Mouse (Mus musculus): ENCODE data around the gene Fpr2. TPM values are rescaled to one million over a fixed set of nuclear protein-coding genes. Genes with fewer than 3 reads are reported as not detected.

The Fpr2 gene
- polyA plus RNA-seq, 1 experiment from 2014 or later: 0.34 TPM

- 19% methylated on average over 55 of the region's 55 CpGs for WGBS
These were observed 37.5 kb upstream of the Fpr2 start for GRCm38 (mm10) chr17:17849906-17850712.

GRCm38 (mm10) chr17:17855064-17855838, 32.4 kb upstream of the Fpr2 start, which contains the start of gene Has1:
Gene Has1 (minus strand): TSS chr17:17855205.
- Histone ChIP-seq H3K27me3 (ENCODE audit: control insufficient read depth, insufficient read depth, low read length) (peaks cover 2% of the 10 kb centered on the region), H3K36me3 (ENCODE audit: control insufficient read depth, insufficient read depth, low read length) (no peaks in the 10 kb centered on the region), H3K9me3 (ENCODE audit: control insufficient read depth, low read length) (no peaks in the 10 kb centered on the region), H3K27ac (ENCODE audit: low read depth, low read length) (no peak within 1 kb of the TSS), H3K4me3 (ENCODE audit: low read length) (no peak within 1 kb of the TSS), H3K9ac (ENCODE audit: low read depth, low read length) (no peak within 1 kb of the TSS), H3K4me2 (replicated peaks; ENCODE audit: low read depth, low read length) (no peak within 1 kb of the TSS), H3K4me1 (ENCODE audit: control insufficient read depth, insufficient read depth, low read length) (no peaks in the 10 kb centered on the region)
- ATAC-seq (ENCODE audit: low FRiP score, low TSS enrichment): 0 out of 2 replicates have a peak, but pooled peaks have one; percentile 45
- 35% methylated on average over 8 of the region's 8 CpGs for WGBS

More at GRCm38 (mm10) chr17:17849906-17850712, 37.5 kb upstream of the Fpr2 start:
- peak; percentile 48; the same call in 1 of the 2 replicates for ATAC-seq (ENCODE audit: low FRiP score, low TSS enrichment)
- peaks cover 7% of the 10 kb centered on the region for H3K27me3 ChIP-seq (ENCODE audit: control insufficient read depth, insufficient read depth, low read length)
- H3K36me3 ChIP-seq (ENCODE audit: control insufficient read depth, insufficient read depth, low read length): no peaks in the 10 kb centered on the region
- H3K4me2 ChIP-seq (replicated peaks; ENCODE audit: low read depth, low read length): peak overlapping the region; percentile 36
- no peaks in the 10 kb centered on the region for H3K9me3 ChIP-seq (ENCODE audit: control insufficient read depth, low read length)
- H3K9ac ChIP-seq (ENCODE audit: low read depth, low read length): no peak overlapping the region
- H3K27ac ChIP-seq (ENCODE audit: low read depth, low read length): no peak overlapping the region
- H3K4me3 ChIP-seq (ENCODE audit: low read length): peak overlapping the region; percentile 16
- H3K4me1 ChIP-seq (ENCODE audit: control insufficient read depth, insufficient read depth, low read length): no peaks in the 10 kb centered on the region

- Histone ChIP-seq H3K27ac (ENCODE audit: low read depth, low read length) (no peak overlapping the region), H3K9ac (ENCODE audit: low read depth, low read length) (no peak overlapping the region), H3K9me3 (ENCODE audit: control insufficient read depth, low read length) (no peaks in the 10 kb centered on the region), H3K4me2 (replicated peaks; ENCODE audit: low read depth, low read length) (no peak overlapping the region), H3K27me3 (ENCODE audit: control insufficient read depth, insufficient read depth, low read length) (no peaks in the 10 kb centered on the region), H3K36me3 (ENCODE audit: control insufficient read depth, insufficient read depth, low read length) (no peaks in the 10 kb centered on the region), H3K4me3 (ENCODE audit: low read length) (no peak overlapping the region), H3K4me1 (ENCODE audit: control insufficient read depth, insufficient read depth, low read length) (no peaks in the 10 kb centered on the region)
- 56% methylated on average over 1 of the region's 1 CpGs for WGBS
- 0 out of 2 replicates have a peak, but pooled peaks have one; percentile 63 for ATAC-seq (ENCODE audit: low FRiP score, low TSS enrichment)
These were observed 31.0 kb upstream of the Fpr2 start for GRCm38 (mm10) chr17:17856612-17857011.

- Histone ChIP-seq H3K4me2 (replicated peaks; ENCODE audit: low read depth, low read length) (no peak overlapping the region), H3K36me3 (ENCODE audit: control insufficient read depth, insufficient read depth, low read length) (no peaks in the 10 kb centered on the region), H3K27me3 (ENCODE audit: control insufficient read depth, insufficient read depth, low read length) (no peaks in the 10 kb centered on the region), H3K9ac (ENCODE audit: low read depth, low read length) (no peak overlapping the region), H3K27ac (ENCODE audit: low read depth, low read length) (no peak overlapping the region), H3K9me3 (ENCODE audit: control insufficient read depth, low read length) (no peaks in the 10 kb centered on the region), H3K4me1 (ENCODE audit: control insufficient read depth, insufficient read depth, low read length) (no peaks in the 10 kb centered on the region), H3K4me3 (ENCODE audit: low read length) (no peak overlapping the region)
- WGBS: 71% methylated on average over 1 of the region's 1 CpGs
- no peak for ATAC-seq (ENCODE audit: low FRiP score, low TSS enrichment)
These were observed 30.2 kb upstream of the Fpr2 start for GRCm38 (mm10) chr17:17857446-17857845.

- Histone ChIP-seq H3K4me1 (ENCODE audit: control insufficient read depth, insufficient read depth, low read length) (no peaks in the 10 kb centered on the region), H3K4me3 (ENCODE audit: low read length) (no peak overlapping the region), H3K4me2 (replicated peaks; ENCODE audit: low read depth, low read length) (no peak overlapping the region), H3K9me3 (ENCODE audit: control insufficient read depth, low read length) (no peaks in the 10 kb centered on the region), H3K9ac (ENCODE audit: low read depth, low read length) (no peak overlapping the region), H3K27ac (ENCODE audit: low read depth, low read length) (no peak overlapping the region), H3K36me3 (ENCODE audit: control insufficient read depth, insufficient read depth, low read length) (no peaks in the 10 kb centered on the region; the same call in 1 of the 2 replicates), H3K27me3 (ENCODE audit: control insufficient read depth, insufficient read depth, low read length) (no peaks in the 10 kb centered on the region)
- WGBS: 85% methylated on average over 3 of the region's 3 CpGs
- no peak for ATAC-seq (ENCODE audit: low FRiP score, low TSS enrichment)
These were observed 27.5 kb upstream of the Fpr2 start for GRCm38 (mm10) chr17:17860110-17860509.

GRCm38 (mm10) chr17:17862360-17862759, 25.3 kb upstream of the Fpr2 start:
- Histone ChIP-seq H3K4me1 (ENCODE audit: control insufficient read depth, insufficient read depth, low read length) (no peaks in the 10 kb centered on the region), H3K36me3 (ENCODE audit: control insufficient read depth, insufficient read depth, low read length) (no peaks in the 10 kb centered on the region; the same call in 1 of the 2 replicates), H3K4me3 (ENCODE audit: low read length) (no peak overlapping the region), H3K9me3 (ENCODE audit: control insufficient read depth, low read length) (no peaks in the 10 kb centered on the region), H3K27ac (ENCODE audit: low read depth, low read length) (no peak overlapping the region), H3K9ac (ENCODE audit: low read depth, low read length) (no peak overlapping the region), H3K4me2 (replicated peaks; ENCODE audit: low read depth, low read length) (no peak overlapping the region), H3K27me3 (ENCODE audit: control insufficient read depth, insufficient read depth, low read length) (no peaks in the 10 kb centered on the region)
- 60% methylated on average over 1 of the region's 1 CpGs for WGBS
- ATAC-seq (ENCODE audit: low FRiP score, low TSS enrichment): no peak

GRCm38 (mm10) chr17:17865168-17865567, 22.5 kb upstream of the Fpr2 start:
- H3K9ac ChIP-seq (ENCODE audit: low read depth, low read length): no peak overlapping the region
- WGBS: 75% methylated on average over 2 of the region's 2 CpGs
- no peak overlapping the region for H3K4me3 ChIP-seq (ENCODE audit: low read length)
- ATAC-seq (ENCODE audit: low FRiP score, low TSS enrichment): no peak
- H3K9me3 ChIP-seq (ENCODE audit: control insufficient read depth, low read length): no peaks in the 10 kb centered on the region
- H3K4me2 ChIP-seq (replicated peaks; ENCODE audit: low read depth, low read length): no peak overlapping the region
- no peaks in the 10 kb centered on the region for H3K4me1 ChIP-seq (ENCODE audit: control insufficient read depth, insufficient read depth, low read length)
- H3K27ac ChIP-seq (ENCODE audit: low read depth, low read length): no peak overlapping the region
- no peaks in the 10 kb centered on the region for H3K27me3 ChIP-seq (ENCODE audit: control insufficient read depth, insufficient read depth, low read length)
- no peaks in the 10 kb centered on the region; the same call in 1 of the 2 replicates for H3K36me3 ChIP-seq (ENCODE audit: control insufficient read depth, insufficient read depth, low read length)

GRCm38 (mm10) chr17:17866801-17867469, 20.7 kb upstream of the Fpr2 start:
- Histone ChIP-seq H3K4me2 (replicated peaks; ENCODE audit: low read depth, low read length) (no peak overlapping the region), H3K4me3 (ENCODE audit: low read length) (no peak overlapping the region), H3K9me3 (ENCODE audit: control insufficient read depth, low read length) (no peaks in the 10 kb centered on the region), H3K9ac (ENCODE audit: low read depth, low read length) (no peak overlapping the region), H3K36me3 (ENCODE audit: control insufficient read depth, insufficient read depth, low read length) (no peaks in the 10 kb centered on the region; the same call in 1 of the 2 replicates), H3K27ac (ENCODE audit: low read depth, low read length) (no peak overlapping the region), H3K27me3 (ENCODE audit: control insufficient read depth, insufficient read depth, low read length) (no peaks in the 10 kb centered on the region), H3K4me1 (ENCODE audit: control insufficient read depth, insufficient read depth, low read length) (no peaks in the 10 kb centered on the region)
- 87% methylated on average over 11 of the region's 11 CpGs for WGBS
- ATAC-seq (ENCODE audit: low FRiP score, low TSS enrichment): no peak
